Mouse (Mus musculus) myocyte (in vitro differentiated cells): ENCODE measurements at regions not wholly inside any gene's neighbourhood (a gene's known extent, or its start where the extent isn't known, plus 50 kb on each side); places are given as distances from the start of the nearest gene placed in this dataset.

Experiments
- CEBPB ChIP-seq: IDR thresholded peaks from 2 replicates; pipeline ENCODE4 v1.6.1; 2011; ENCODE audit warnings: mild to moderate bottlenecking, moderate library complexity; ENCODE audit not compliant: poor library complexity, insufficient read depth, severe bottlenecking
- E2F4 ChIP-seq: IDR thresholded peaks from one replicate; pipeline ENCODE4 v1.6.1; 2011; ENCODE audit warnings: mild to moderate bottlenecking, control low read depth, moderate library complexity; ENCODE audit not compliant: insufficient read depth
- POLR2A ChIP-seq: IDR thresholded peaks from one replicate; pipeline ENCODE4 v1.6.1; 2011; ENCODE audit warnings: low read depth, mild to moderate bottlenecking, control low read depth, moderate library complexity; ENCODE audit not compliant: insufficient read length
- REST ChIP-seq: IDR thresholded peaks from one replicate; pipeline ENCODE4 v1.6.1; 2011; ENCODE audit warnings: mild to moderate bottlenecking, control low read depth, moderate library complexity; ENCODE audit not compliant: insufficient read depth, insufficient read length
- TCF3 ChIP-seq: IDR thresholded peaks from one replicate; pipeline ENCODE4 v1.6.1; 2011; ENCODE audit warnings: low read depth, control low read depth; ENCODE audit not compliant: insufficient read length
- USF1 ChIP-seq: IDR thresholded peaks from one replicate; pipeline ENCODE4 v1.6.1; 2011; ENCODE audit warnings: low read depth, mild to moderate bottlenecking, control low read depth, moderate library complexity

DNA sequence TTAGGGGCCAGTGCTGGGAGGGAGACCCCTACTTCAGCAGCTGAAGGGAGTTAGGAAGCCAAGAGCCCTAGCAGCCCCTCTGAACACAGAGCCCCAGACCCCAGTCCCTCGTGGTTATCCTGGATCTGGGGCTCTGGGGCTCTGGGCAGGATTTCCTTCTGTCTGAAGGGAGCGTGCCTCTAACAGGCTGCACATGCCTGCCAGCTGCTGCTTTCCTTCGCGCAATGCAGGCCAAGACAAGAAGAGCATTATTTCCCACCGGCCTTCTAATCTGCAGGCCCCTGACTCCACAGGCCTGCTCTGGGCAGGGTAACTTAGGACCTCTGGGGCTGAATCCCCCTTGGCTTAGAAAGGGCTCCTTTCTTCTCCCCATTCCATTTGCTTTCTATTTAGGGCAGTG, 181.1 kb upstream of the Six2 start:
- no peak for TF ChIP-seq USF1
- no peak for TF ChIP-seq TCF3
- no peak for TF ChIP-seq CEBPB
- TF ChIP-seq POLR2A, result no peak
- TF ChIP-seq E2F4, result no peak
- no peak for TF ChIP-seq REST
